10 mouse cellular contexts compared by ENCODE assay signal in the genomic region with DNA sequence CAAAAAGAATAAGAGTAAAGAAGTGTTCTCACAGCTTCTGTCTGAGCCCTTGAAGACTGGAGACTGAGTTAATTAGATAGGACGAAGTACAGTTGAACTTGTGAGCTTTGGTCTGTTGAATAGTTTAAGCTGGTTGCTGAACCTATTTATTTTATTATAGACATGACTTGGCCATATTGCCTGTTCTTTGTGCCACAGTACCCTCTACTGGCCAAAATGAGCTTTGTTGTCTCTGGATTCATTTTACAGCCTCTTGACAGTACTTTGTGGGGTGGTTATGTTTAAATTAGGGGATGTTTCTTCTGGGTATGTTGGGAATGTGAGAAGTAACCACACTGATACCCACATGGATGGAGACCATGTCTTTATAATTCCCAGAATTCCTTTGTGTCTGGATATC. TPM values are rescaled to one million over a fixed set of nuclear protein-coding genes. Genes with fewer than 3 reads are reported as not detected.
DNase-seq lines count a peak whose midpoint lies in the region; ATAC-seq and TF ChIP-seq lines count a peak whose summit lies in the region.
"Had no signal": no experiment of that assay in that cellular context is flagged by ENCODE, and none has a peak within 500 bp of the region (broad histone marks: within the 10 kb centered on the region; RNA-seq: fewer than 3 reads in every experiment).

No protein-coding gene starts in this region.

- H3K9ac ChIP-seq in kidney, postnatal 0 days (ENCODE audit: low read depth, low read length), result no peak overlapping the region
- H3K9ac ChIP-seq in hindbrain, embryonic 12.5 days, result no peak overlapping the region
- H3K9ac ChIP-seq: embryonic facial prominence, embryonic 15.5 days had no signal

- no peak overlapping the region for H3K4me2 ChIP-seq in kidney, postnatal 0 days (ENCODE audit: low read length)
- H3K4me2 ChIP-seq in hindbrain, embryonic 12.5 days (replicated peaks), result no peak overlapping the region
- H3K4me2 ChIP-seq: embryonic facial prominence, embryonic 15.5 days had no signal

- no peaks in the 10 kb centered on the region for H3K4me1 ChIP-seq in kidney, postnatal 0 days (replicated peaks; ENCODE audit: insufficient read depth, low read length)
- no peaks in the 10 kb centered on the region for H3K4me1 ChIP-seq in hindbrain, embryonic 12.5 days
- H3K4me1 ChIP-seq: embryonic facial prominence, embryonic 15.5 days had no signal

- H3K9me3 ChIP-seq in kidney, postnatal 0 days (replicated peaks; ENCODE audit: low read length), result no peaks in the 10 kb centered on the region
- H3K9me3 ChIP-seq in hindbrain, embryonic 12.5 days (replicated peaks), result peaks cover 14% of the 10 kb centered on the region
- H3K9me3 ChIP-seq: embryonic facial prominence, embryonic 15.5 days had no signal

- ATAC-seq in kidney, postnatal 0 days (replicated peaks; ENCODE audit: low FRiP score, low read depth), result no peak
- no peak for ATAC-seq in hindbrain, embryonic 12.5 days (ENCODE audit: low FRiP score)

- no peak overlapping the region for H3K27ac ChIP-seq in kidney, postnatal 0 days
- no peak overlapping the region for H3K27ac ChIP-seq in hindbrain, embryonic 12.5 days
- H3K27ac ChIP-seq: embryonic facial prominence, embryonic 15.5 days had no signal

- no peak overlapping the region for H3K4me3 ChIP-seq in kidney, postnatal 0 days (replicated peaks; ENCODE audit: low read depth, low read length)
- no peak overlapping the region for H3K4me3 ChIP-seq in hindbrain, embryonic 12.5 days
- H3K4me3 ChIP-seq: embryonic facial prominence, embryonic 15.5 days had no signal

- TF ChIP-seq CTCF in kidney, postnatal 0 days (IDR thresholded peaks at IDR 0.05; ENCODE audit: low read depth), result peak; percentile 44; the same call in 1 of the 2 replicates

- H3K36me3 ChIP-seq in kidney, postnatal 0 days (ENCODE audit: insufficient read depth, low read length), result no peaks in the 10 kb centered on the region
- no peaks in the 10 kb centered on the region for H3K36me3 ChIP-seq in hindbrain, embryonic 12.5 days
- H3K36me3 ChIP-seq: embryonic facial prominence, embryonic 15.5 days had no signal

- H3K27me3 ChIP-seq in kidney, postnatal 0 days (ENCODE audit: insufficient read depth, low read length), result no peaks in the 10 kb centered on the region
- no peaks in the 10 kb centered on the region for H3K27me3 ChIP-seq in hindbrain, embryonic 12.5 days
- H3K27me3 ChIP-seq: embryonic facial prominence, embryonic 15.5 days had no signal

- peak; percentile 30 to 81 for DNase-seq in adrenal gland, adult (ENCODE audit: inconsistent age in 2 of 2, low spot score in 1 of 2)
- DNase-seq in adrenal gland, postnatal 4 days (ENCODE audit: low spot score in 2 of 2), result no peak
- peak; percentile 36 for DNase-seq in right cerebral cortex, adult 18-20 months
- DNase-seq in right cerebral cortex, postnatal 4 days, result no peak
- DNase-seq in kidney, postnatal 0 days (ENCODE audit: low spot score), result no peak
- peak; percentile 1 for DNase-seq in retina, embryonic 14.5 days (ENCODE audit: low spot score)
- DNase-seq in ovary, adult 18-20 months (ENCODE audit: low spot score), result no peak

- WGBS in kidney, postnatal 0 days, result 70% methylated on average over 1 of the region's 1 CpGs
- whole genome bisulfite sequencing in hindbrain, embryonic 12.5 days, result 69% methylated on average over 1 of the region's 1 CpGs

RNA-seq across cellular contexts. Expression of a gene that starts 59.3 kb away (rescaled TPM):
- not detected for total RNA-seq in adrenal gland, postnatal 4 days (2021)
- not detected in 2 replicates for polyA plus RNA-seq in kidney, postnatal 0 days (2015; fragmentation: Nextera tagmentation; extraction: Ambion mirVana)
- polyA plus RNA-seq in hindbrain, embryonic 12.5 days (2016; fragmentation: Nextera tagmentation; extraction: Ambion mirVana), result not detected in 2 replicates
- total RNA-seq: left cerebral cortex, adult 8-10 months had no signal
- polyA plus RNA-seq: embryonic facial prominence, embryonic 15.5 days had no signal

Comparison
In these comparisons a context has a peak if more than half of its experiments do, and no peak if none do; other contexts are left out.
1. DNase-seq: peak in adrenal gland, adult (2 of 2), right cerebral cortex, adult 18-20 months (single experiment) and retina, embryonic 14.5 days (single experiment); none in adrenal gland, postnatal 4 days (0 of 2), right cerebral cortex, postnatal 4 days (single experiment), kidney, postnatal 0 days (single experiment) and ovary, adult 18-20 months (single experiment).